Comparison of ENCODE assay signal across 21 mouse cellular contexts in genomic region chr5:31950532-31950931, GRCm38 (mm10).
"Had no signal": no experiment of that assay in that cellular context is flagged by ENCODE, and none has a peak within 500 bp of the region (broad histone marks: within the 10 kb centered on the region; RNA-seq: fewer than 3 reads in every experiment).

No protein-coding gene starts in this region.

- H3K4me1 ChIP-seq: lung, embryonic 15.5 days; midbrain, embryonic 13.5 days; midbrain, embryonic 15.5 days; neural tube, embryonic 13.5 days; neural tube, embryonic 15.5 days had no signal

- H3K4me3 ChIP-seq: lung, embryonic 15.5 days; megakaryocyte, embryonic 14.5 days; midbrain, embryonic 13.5 days; midbrain, embryonic 15.5 days; neural tube, embryonic 13.5 days; neural tube, embryonic 15.5 days had no signal

- DNase-seq: liver, postnatal 0 days; lung, adult 2 months; lung, postnatal 14 days; lung, postnatal 36 days; retina, postnatal 1 day; right cerebral cortex, adult 18-20 months; right cerebral cortex, postnatal 25 days; right cerebral cortex, postnatal 4 days; spleen, adult 18-20 months; thymus, adult 18-20 months; thymus, postnatal 14 days; thymus, postnatal 36 days had no signal

- H3K4me2 ChIP-seq: lung, embryonic 15.5 days; midbrain, embryonic 11.5 days; midbrain, embryonic 13.5 days; midbrain, embryonic 15.5 days; neural tube, embryonic 13.5 days; neural tube, embryonic 15.5 days had no signal

- H3K27ac ChIP-seq: lung, embryonic 15.5 days; macrophage; midbrain, embryonic 13.5 days; midbrain, embryonic 15.5 days; neural tube, embryonic 13.5 days; neural tube, embryonic 15.5 days had no signal

- H3K27me3 ChIP-seq: lung, embryonic 15.5 days; megakaryocyte, embryonic 14.5 days; midbrain, embryonic 13.5 days; midbrain, embryonic 15.5 days; neural tube, embryonic 13.5 days; neural tube, embryonic 15.5 days had no signal

- H3K9ac ChIP-seq: liver, postnatal 0 days; lung, embryonic 15.5 days; midbrain, embryonic 13.5 days; midbrain, embryonic 15.5 days; neural tube, embryonic 13.5 days; neural tube, embryonic 15.5 days had no signal

- H3K9me3 ChIP-seq: lung, embryonic 15.5 days; megakaryocyte, embryonic 14.5 days; midbrain, embryonic 13.5 days; midbrain, embryonic 15.5 days; neural tube, embryonic 13.5 days; neural tube, embryonic 15.5 days had no signal

- H3K36me3 ChIP-seq: lung, embryonic 15.5 days; midbrain, embryonic 13.5 days; midbrain, embryonic 15.5 days; neural tube, embryonic 13.5 days; neural tube, embryonic 15.5 days had no signal

- ATAC-seq: liver, postnatal 0 days; lung, postnatal 0 days; midbrain, embryonic 13.5 days; midbrain, embryonic 15.5 days had no signal
